Mouse (Mus musculus) retina, postnatal 7 days (tissue): ENCODE results near the gene Shisa4.
A peak's percentile ranks its signal among the peaks of the same experiment; 100 is the strongest.

Source experiments
- DNase-seq: peaks from one replicate; pipeline ENCODE4 v3.0.0-alpha.2; 2012; ENCODE audit warnings: low read depth, low spot score

Gene Shisa4

DNA sequence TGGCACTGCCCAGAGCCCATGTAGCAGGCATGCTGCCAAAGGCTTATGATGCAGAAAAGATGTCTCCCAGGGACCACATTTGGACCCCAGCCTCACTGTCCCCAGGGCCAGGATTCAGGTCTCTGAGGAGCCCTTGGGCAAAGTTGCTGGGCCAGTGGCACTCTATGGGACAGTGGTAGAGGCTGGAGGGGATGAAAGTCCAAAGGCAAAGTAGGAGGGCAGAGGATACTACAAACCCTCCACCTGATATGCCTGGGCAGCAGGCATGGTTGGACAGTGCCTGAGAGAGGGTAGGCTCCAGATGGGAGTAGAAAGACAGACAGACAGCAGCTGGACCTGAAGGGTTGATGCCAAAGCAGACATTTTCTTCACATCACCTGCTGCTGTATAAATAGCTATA, 8.7 kb downstream of the Shisa4 start:
- DNase-seq: no peak

DNA sequence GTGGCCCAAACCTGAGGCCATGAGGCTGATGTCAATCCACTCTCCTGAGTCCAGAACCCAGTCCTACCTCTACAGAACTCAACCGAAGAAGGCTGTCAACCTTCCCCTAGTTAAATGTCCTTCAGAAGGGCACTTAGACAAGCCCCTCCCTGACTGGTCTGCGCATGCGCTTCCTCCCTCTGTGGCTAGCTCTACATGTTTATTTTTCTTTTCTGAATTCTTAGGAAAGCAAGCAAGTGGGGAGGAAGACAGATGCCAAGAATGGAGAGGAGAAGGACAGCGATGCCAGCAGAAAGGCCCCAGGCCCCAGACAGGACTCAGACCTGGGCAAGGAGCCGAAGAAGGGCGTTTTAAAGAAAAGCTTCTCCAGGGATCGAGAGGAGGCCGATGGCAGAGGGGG, 11.6 kb downstream of the Shisa4 start:
- no peak for DNase-seq

DNA sequence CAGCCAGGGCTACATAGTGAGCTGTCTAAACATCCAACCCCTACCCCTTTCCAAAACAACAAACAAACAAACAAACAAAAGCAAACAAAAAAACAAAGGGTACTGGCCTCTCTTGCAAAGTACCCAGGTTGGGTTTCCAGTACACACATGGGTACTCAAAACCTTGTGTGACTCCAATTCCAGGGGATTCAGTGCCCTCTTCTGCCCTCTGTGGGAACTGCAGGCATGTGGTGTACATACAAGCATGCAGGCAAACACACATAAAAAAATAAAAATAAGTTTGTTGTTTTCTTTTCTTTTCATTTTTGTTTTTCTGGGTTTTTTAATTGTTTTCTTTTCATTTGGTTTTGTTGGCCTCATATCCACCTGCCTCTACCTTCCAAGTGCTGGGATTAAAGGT, 12.9 kb downstream of the Shisa4 start:
- no peak for DNase-seq

DNA sequence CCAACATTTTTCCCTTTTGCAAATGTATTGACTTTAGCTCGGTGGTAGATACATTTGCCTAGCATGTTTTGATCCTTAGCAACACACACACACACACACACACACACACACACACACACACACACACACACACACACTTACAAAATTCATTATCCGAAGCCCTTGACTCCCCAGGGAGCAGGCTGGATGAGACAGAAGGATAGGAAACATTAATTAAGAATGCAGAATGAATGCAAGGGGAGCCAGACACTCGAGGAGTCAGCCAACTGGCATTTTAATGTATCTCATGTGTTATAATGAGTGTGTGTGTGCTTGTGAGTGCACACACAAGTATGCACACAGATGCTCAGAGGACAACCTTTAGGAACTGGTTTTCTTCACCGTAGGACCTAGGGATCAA, 13.5 kb downstream of the Shisa4 start:
- no peak for DNase-seq

DNA sequence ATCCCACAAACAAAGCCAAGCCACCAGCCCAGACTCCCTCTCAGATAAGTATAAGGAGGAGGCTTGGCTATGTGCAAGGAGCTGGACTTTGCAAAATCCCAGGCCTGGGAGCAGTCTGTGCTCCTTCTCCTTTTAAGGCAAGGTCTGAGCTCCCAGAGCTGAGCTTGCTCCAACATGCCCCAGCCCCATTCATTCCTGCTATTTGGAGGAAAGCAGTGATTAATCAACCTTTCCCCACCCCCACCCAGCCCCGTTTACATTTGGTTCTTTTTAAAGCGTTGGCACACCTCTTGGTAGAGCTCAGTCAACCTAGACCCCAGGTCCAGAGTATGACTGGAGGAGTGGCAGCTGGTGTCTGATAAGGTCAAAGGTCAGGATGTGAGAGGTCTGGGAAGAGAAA, 16.0 kb downstream of the Shisa4 start:
- no peak for DNase-seq

DNA sequence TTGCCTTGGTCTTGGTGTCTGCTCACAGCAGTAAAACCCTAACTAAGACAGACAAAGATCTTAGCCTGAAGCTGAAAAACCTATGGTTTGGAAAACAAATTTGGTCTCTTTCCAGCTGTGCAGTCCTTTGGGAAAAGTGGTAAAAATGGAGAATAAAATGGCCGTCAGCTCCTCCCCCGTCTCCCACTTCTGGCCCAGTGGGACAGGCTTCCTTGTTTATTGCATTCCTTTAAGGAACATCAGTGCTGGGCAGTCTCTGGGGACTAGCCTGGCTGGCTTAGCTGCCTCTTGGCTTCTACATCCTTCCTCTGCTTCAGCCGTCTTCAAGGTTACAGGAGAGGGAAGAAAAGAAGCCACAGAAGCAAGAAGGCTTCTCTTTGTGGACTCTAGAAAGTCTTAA, 23.1 kb downstream of the Shisa4 start:
- DNase-seq: no peak

DNA sequence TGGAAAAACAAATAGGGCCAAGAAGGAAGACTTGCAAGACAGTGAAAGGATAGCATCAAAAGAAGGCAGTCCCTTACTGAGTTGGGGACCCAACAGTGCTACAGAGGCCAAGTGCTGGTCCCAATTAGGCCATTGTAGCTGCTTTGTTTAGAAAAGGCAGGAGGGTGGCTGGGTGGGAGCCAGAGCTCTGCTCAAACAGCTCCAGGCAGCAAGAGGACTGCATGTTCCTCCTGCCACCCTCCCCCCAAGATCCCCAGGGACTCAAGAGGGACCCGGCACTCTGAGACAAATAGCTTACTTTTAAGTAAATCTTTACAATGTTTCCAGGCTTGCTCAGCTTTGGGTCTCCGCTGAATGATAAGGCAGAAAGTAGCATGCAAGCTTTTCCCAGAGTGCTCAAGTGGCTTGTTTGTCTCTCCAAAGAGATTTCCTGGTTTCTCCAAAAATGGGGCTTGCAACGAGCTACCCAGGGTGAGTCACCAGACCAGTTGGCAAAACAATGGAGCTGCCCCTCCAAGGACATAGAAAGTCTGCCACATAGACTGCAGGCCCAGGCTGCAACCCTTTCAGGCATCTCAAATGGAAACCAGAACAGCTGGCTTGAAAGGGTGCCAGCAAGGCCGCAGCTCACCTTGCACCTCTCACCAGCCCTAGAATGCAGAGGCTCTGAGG, 27.4 kb downstream of the Shisa4 start:
- DNase-seq: no peak

DNA sequence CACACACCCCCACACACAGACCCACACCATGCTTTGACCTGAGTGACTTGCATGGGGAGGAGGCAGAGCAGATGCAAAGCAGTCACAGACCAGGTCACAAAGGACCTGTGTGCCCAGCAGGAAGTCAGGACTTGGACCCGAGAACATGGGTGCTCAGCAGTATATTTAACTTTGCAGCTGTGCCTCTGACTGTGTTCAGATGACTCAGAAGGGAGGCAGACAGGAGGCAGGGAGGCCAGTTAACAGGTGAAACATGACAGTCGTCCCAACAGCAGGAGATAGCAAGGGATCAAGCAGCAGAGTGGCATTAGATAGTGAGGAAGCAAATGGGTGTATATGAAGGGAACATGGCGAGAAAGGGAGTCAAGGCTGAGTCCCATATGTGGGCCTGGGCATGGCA, 28.1 kb downstream of the Shisa4 start:
- no peak for DNase-seq

DNA sequence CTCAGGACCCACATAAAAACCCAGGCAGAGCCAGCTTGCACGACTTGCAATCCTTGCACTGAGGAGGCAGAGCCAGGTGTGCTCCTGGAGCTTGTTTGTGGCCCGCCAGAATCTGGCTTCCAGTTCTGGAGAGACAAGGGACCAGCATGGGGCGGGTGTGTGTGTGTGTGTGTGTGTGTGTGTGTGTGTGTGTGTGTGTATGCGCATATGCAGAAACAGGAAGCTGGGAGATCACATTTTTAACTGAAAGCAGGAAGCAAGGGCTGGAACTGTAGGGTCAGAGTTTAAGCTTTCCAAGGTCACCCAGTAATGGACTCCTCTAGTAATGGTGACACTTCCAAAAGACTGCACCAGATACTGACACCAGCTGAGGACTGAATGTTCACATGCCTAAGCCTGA, 31.0 kb downstream of the Shisa4 start:
- no peak for DNase-seq

DNA sequence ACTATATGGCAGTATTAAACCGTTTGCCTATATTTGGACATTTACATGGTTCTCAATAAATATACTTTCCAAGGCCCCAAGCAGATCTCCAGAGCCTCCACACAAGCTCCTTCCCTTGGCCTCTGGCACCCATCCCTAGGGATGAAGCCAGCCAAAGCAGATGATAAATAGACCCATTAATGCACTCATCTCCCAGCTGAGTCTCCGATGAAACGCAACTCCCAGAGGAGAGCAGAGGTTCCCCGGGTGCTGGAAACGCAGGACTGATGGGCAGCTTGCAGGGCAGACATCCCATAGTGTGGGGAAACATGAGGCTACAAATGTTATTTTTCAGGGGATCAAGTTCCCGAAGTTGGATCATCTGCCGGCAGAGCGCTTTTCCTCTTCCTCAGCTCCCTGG, 33.1 kb downstream of the Shisa4 start:
- no peak for DNase-seq

DNA sequence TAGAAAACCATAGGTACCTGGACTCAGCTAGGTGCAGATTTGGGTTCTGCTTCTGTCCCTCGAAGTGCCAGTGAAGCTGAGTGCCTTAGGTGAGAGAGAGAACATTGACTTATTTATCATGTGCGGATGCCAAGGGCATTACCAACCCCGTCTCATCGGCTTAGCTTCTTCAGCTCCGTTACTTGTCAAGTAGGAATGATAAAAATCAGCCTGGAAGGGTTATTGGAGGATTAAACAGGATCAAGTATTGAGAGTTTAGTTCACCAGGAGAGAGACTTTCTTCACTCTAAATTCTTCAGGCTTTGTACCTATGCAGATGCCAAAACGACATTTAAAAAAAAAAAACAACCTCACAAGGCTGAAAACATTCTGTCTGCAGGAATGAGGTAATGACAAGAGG, 44.5 kb downstream of the Shisa4 start:
- peak; percentile 14 for DNase-seq

DNA sequence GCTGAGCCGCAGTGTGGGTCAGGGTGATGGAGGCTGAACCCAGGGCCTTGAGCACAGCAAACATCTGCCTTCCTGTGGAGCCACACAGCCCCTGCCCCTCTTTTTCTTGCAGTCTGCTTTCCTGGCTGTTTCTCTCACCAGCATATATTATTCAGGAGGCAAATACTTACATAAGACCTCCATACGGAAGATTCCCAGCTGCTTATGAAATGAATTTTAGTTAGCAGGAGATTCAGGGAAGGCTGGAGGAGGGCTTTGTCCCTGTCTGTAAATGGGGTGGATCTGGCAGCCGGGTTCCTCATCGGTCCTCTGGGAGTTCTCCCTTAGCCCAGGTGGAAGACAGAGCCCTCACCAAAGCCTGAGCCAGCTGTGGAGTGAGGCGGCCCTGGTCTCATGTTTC, 46.7 kb downstream of the Shisa4 start:
- DNase-seq: no peak

DNA sequence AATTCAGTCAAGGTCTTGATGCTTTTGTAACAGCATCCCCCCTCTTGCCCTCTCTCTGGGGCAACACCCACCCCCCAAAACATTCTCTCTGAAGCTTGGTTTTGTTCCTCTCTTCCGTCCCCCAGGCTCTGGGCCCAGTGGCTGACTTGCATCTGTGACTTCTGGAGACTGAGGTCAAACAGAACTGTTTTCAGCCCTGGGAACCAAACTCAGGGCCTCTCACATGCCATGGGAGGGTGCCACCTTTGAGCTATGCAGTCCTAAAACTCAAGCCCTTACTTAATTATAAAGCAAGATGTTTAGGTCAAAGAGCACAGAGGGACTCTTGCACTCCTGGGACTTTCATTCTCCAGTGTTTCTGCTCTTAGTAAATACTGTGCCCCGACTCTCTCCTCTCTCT, 49.1 kb downstream of the Shisa4 start:
- DNase-seq: no peak

DNA sequence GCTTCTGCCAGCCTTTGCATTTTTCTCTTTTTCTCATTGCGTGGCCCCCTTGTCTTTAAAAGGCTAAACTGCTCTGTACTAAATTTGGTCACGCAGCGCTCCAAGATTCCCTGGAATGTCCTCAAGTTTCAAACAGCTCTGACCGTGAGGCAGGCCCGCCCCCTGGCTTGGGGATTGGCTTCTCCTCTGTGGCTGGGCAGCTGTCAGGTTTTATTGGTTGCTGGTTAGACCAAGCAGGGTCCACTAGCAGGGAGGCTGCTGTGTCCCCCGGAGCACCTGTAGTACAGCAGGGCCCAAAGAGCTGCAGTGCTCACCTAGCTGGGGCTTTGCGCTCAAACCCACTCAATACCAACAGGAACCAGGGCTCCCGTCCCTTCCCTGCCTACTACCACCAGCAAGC, 50.5 kb downstream of the Shisa4 start, which contains the start of gene Lmod1:
Lmod1 (plus strand) TSS at position 237 of the 400 bp plus-strand sequence.
- no peak for DNase-seq

DNA sequence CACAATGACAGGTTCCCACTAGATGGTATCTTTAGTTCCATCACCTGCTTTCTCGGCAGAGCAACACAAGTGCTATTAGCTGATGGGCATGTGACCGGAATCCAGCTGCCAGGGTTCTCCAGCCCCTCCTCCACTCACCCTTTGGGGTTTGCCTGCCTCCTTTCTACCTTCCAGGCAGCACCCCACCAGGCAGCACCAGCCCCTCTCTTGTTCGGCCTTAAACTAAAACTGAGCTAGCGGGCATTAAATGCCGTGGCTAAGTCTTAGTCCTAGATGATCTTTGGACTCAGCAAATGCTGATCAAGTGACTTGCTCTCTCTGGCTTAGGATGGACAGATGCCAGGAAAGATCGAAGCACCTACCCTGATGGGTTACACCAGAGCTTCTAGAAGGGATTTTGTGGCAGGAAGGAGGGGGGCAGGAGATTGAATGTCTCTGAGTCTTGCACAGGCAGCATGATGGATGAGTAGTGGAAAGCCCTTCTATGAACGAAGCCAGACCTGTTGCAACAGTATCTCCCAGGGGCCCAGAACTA, 51.6 kb downstream of the Shisa4 start:
- no peak for DNase-seq
